In genomic region chr12:17444406-17444805, GRCm38 (mm10) we compare ENCODE assay signal across 12 mouse cellular contexts.
A peak's percentile ranks its signal among the peaks of the same experiment; 100 is the strongest.
DNase-seq lines count a peak whose midpoint lies in the region; ATAC-seq lines count a peak whose summit lies in the region.
"Had no signal": no experiment of that assay in that cellular context is flagged by ENCODE, and none has a peak within 500 bp of the region (broad histone marks: within the 10 kb centered on the region; RNA-seq: fewer than 3 reads in every experiment).

No protein-coding gene starts in this region.

- H3K27ac ChIP-seq in forebrain, embryonic 10.5 days: peak overlapping the region; percentile 15; the same call in 1 of the 2 replicates
- no peak overlapping the region for H3K27ac ChIP-seq in forebrain, embryonic 11.5 days (ENCODE audit: low read depth, low read length)
- H3K27ac ChIP-seq in lung, embryonic 15.5 days: 0 out of 2 replicates have a peak overlapping the region, but pooled peaks have one; percentile 7
- H3K27ac ChIP-seq in hindbrain, embryonic 13.5 days: no peak overlapping the region
- H3K27ac ChIP-seq in intestine, embryonic 16.5 days (ENCODE audit: low read length): no peak overlapping the region
- H3K27ac ChIP-seq: hindbrain, embryonic 15.5 days; limb, embryonic 13.5 days had no signal

- H3K27me3 ChIP-seq in forebrain, embryonic 10.5 days (ENCODE audit: poor library complexity, severe bottlenecking): no peaks in the 10 kb centered on the region
- H3K27me3 ChIP-seq in forebrain, embryonic 11.5 days (ENCODE audit: control insufficient read depth, insufficient read depth, low read length): no peaks in the 10 kb centered on the region
- no peaks in the 10 kb centered on the region for H3K27me3 ChIP-seq in lung, embryonic 15.5 days
- H3K27me3 ChIP-seq in hindbrain, embryonic 13.5 days: no peaks in the 10 kb centered on the region
- H3K27me3 ChIP-seq in intestine, embryonic 16.5 days (replicated peaks; ENCODE audit: control insufficient read depth, insufficient read depth, low read length): no peaks in the 10 kb centered on the region
- H3K27me3 ChIP-seq: hindbrain, embryonic 15.5 days; limb, embryonic 13.5 days had no signal

- no peak overlapping the region for H3K4me2 ChIP-seq in forebrain, embryonic 11.5 days (ENCODE audit: low read depth, low read length, severe bottlenecking)
- no peak overlapping the region for H3K4me2 ChIP-seq in lung, embryonic 15.5 days
- no peak overlapping the region for H3K4me2 ChIP-seq in hindbrain, embryonic 13.5 days
- H3K4me2 ChIP-seq in intestine, embryonic 16.5 days (ENCODE audit: low read depth, low read length): no peak overlapping the region
- H3K4me2 ChIP-seq: hindbrain, embryonic 15.5 days; limb, embryonic 13.5 days had no signal

- H3K4me1 ChIP-seq in forebrain, embryonic 10.5 days: peaks cover 18% of the 10 kb centered on the region
- no peaks in the 10 kb centered on the region for H3K4me1 ChIP-seq in forebrain, embryonic 11.5 days (replicated peaks; ENCODE audit: control insufficient read depth, insufficient read depth, low read length)
- H3K4me1 ChIP-seq in lung, embryonic 15.5 days: peaks cover 19% of the 10 kb centered on the region
- peaks cover 11% of the 10 kb centered on the region for H3K4me1 ChIP-seq in hindbrain, embryonic 13.5 days (replicated peaks)
- peaks cover 3% of the 10 kb centered on the region; the same call in 1 of the 2 replicates for H3K4me1 ChIP-seq in intestine, embryonic 16.5 days (ENCODE audit: control insufficient read depth, insufficient read depth, low read length)

- ATAC-seq in forebrain, embryonic 11.5 days (replicated peaks; ENCODE audit: low FRiP score): no peak
- no peak for ATAC-seq in lung, embryonic 15.5 days (ENCODE audit: borderline replicate concordance, extremely low read depth, low FRiP score, low TSS enrichment)
- no peak for ATAC-seq in hindbrain, embryonic 13.5 days (ENCODE audit: low FRiP score)
- no peak for ATAC-seq in intestine, embryonic 16.5 days

- no peak overlapping the region for H3K9ac ChIP-seq in forebrain, embryonic 11.5 days (ENCODE audit: low read length)
- no peak overlapping the region for H3K9ac ChIP-seq in lung, embryonic 15.5 days
- no peak overlapping the region for H3K9ac ChIP-seq in hindbrain, embryonic 13.5 days
- H3K9ac ChIP-seq in intestine, embryonic 16.5 days (ENCODE audit: low read depth, low read length): no peak overlapping the region
- H3K9ac ChIP-seq: hindbrain, embryonic 15.5 days; limb, embryonic 13.5 days had no signal

- no peaks in the 10 kb centered on the region for H3K36me3 ChIP-seq in forebrain, embryonic 10.5 days (replicated peaks)
- no peaks in the 10 kb centered on the region for H3K36me3 ChIP-seq in forebrain, embryonic 11.5 days (ENCODE audit: control insufficient read depth, insufficient read depth, low read length)
- no peaks in the 10 kb centered on the region for H3K36me3 ChIP-seq in lung, embryonic 15.5 days
- no peaks in the 10 kb centered on the region for H3K36me3 ChIP-seq in hindbrain, embryonic 13.5 days
- H3K36me3 ChIP-seq in intestine, embryonic 16.5 days (ENCODE audit: control insufficient read depth, insufficient read depth, low read length): no peaks in the 10 kb centered on the region
- H3K36me3 ChIP-seq: hindbrain, embryonic 15.5 days; limb, embryonic 13.5 days had no signal

- no peak overlapping the region for H3K4me3 ChIP-seq in forebrain, embryonic 10.5 days
- no peak overlapping the region for H3K4me3 ChIP-seq in forebrain, embryonic 11.5 days (ENCODE audit: low read depth, low read length)
- no peak overlapping the region for H3K4me3 ChIP-seq in lung, embryonic 15.5 days
- no peak overlapping the region for H3K4me3 ChIP-seq in hindbrain, embryonic 13.5 days
- no peak overlapping the region for H3K4me3 ChIP-seq in intestine, embryonic 16.5 days (ENCODE audit: low read length)
- H3K4me3 ChIP-seq: hindbrain, embryonic 15.5 days; limb, embryonic 13.5 days had no signal

- no peaks in the 10 kb centered on the region for H3K9me3 ChIP-seq in forebrain, embryonic 10.5 days
- H3K9me3 ChIP-seq in forebrain, embryonic 11.5 days (ENCODE audit: control insufficient read depth, low read length): no peaks in the 10 kb centered on the region
- no peaks in the 10 kb centered on the region for H3K9me3 ChIP-seq in lung, embryonic 15.5 days
- H3K9me3 ChIP-seq in hindbrain, embryonic 13.5 days: no peaks in the 10 kb centered on the region
- no peaks in the 10 kb centered on the region for H3K9me3 ChIP-seq in intestine, embryonic 16.5 days (ENCODE audit: control insufficient read depth, low read length)
- H3K9me3 ChIP-seq: hindbrain, embryonic 15.5 days; limb, embryonic 13.5 days had no signal

- DNase-seq in forebrain, embryonic 10.5 days (ENCODE audit: extremely low spot score, low spot score): no peak
- DNase-seq in forebrain, embryonic 11.5 days (ENCODE audit: low spot score): no peak
- peak; percentile 23 for DNase-seq in forelimb bud, embryonic 11.5 days (ENCODE audit: low read depth, low spot score)
- DNase-seq in kidney, adult 18-20 months: peak; percentile 41
- DNase-seq in spleen, postnatal 10 days (ENCODE audit: low spot score in 2 of 2): no peak
- DNase-seq: B cell, adult 2 months; thymus, adult 18-20 months had no signal

- 71% methylated on average over 11 of the region's 11 CpGs for WGBS in forebrain, embryonic 10.5 days
- WGBS in forebrain, embryonic 11.5 days: 75% methylated on average over 11 of the region's 11 CpGs
- 60% methylated on average over 11 of the region's 11 CpGs for WGBS in lung, embryonic 15.5 days
- WGBS in hindbrain, embryonic 13.5 days: 75% methylated on average over 11 of the region's 11 CpGs
- 62% methylated on average over 11 of the region's 11 CpGs for WGBS in intestine, embryonic 16.5 days

Comparison
In these comparisons a context has a peak if more than half of its experiments do, and no peak if none do; other contexts are left out.
1. H3K27ac ChIP-seq: peak in forebrain, embryonic 10.5 days (single experiment) and lung, embryonic 15.5 days (single experiment); none in forebrain, embryonic 11.5 days (single experiment), hindbrain, embryonic 13.5 days (single experiment) and intestine, embryonic 16.5 days (single experiment).
2. DNase-seq: peak in forelimb bud, embryonic 11.5 days (single experiment) and kidney, adult 18-20 months (single experiment); none in forebrain, embryonic 10.5 days (single experiment), forebrain, embryonic 11.5 days (single experiment) and spleen, postnatal 10 days (0 of 2).